Mouse (Mus musculus): ENCODE data around the gene Cdh15.
A peak's percentile ranks its signal among the peaks of the same experiment; 100 is the strongest.

Gene Cdh15

GRCm38 (mm10) chr8:122844161-122844560, 3.6 kb upstream of the Cdh15 start:
- DNase-seq (ENCODE audit: low spot score): no peak

GRCm38 (mm10) chr8:122845662-122846061, 2.1 kb upstream of the Cdh15 start:
- peak; percentile 80 for DNase-seq (ENCODE audit: low spot score)

DNA sequence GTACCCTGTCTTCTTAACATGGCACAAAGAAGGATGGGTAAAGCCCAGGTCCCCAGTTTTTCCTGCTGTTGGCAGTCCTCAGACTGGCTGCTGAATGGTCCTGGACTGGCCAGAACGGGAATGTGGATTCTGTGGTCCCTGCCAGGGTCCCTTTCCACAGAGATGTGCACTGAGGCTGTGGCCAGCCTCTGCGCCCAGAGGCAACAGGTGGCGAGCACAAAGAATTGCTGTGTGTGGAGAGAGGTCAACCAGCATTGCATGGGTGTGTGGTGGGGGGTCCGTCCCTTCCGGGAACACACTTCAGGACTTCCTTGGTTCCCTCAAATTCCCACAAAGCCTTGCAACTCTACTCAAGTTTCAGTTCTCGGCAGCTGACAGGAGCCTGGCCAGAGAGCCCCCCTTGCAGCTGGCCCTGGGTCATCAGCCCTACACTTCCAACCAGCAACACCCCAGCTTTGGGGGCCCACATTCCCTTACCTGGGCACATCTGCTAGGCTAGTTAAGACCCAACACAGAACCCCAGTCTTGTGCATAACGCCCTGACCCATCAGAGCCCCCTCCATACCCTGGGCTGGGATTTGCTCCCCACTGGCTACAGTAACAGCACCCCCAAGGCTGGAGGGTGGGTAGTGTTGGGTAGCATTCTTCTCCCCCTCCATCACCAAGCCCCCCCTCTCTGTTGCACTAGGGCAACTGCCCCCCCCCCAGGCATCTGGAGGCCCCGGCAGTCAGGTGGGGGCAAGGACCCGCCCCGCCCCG, 1.6 kb downstream of the Cdh15 start:
- no peak for DNase-seq (ENCODE audit: low spot score)

DNA sequence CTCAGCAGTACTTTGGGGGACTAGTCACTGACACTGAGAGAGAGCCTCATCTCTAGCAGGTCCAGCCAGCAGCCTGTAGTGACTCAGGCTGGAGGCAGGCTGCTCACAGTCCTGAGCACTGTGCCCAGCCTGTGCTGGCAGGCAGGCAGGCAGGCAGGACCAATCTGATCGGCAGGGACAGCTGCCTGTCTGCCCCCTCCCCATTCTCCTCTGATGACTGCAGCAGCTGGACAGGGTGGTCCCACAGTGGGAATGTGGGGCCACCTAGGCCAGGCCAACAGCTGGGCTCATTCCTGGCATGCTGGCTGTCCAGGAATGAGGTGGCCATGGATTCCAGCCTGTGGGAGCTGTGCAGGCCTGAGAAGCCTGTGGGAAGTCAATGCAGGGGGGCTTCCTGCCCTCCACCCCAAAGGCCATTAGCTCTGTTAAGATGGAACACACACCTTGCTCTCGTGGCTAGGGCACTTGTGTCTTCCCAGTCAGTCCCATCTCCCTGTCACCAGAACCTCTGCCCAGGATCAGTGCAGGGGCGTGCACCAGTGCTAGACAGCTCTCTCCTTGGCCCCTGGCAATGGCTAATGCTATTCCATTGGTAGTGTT, 3.0 kb downstream of the Cdh15 start:
- DNase-seq (ENCODE audit: low spot score): no peak

DNA sequence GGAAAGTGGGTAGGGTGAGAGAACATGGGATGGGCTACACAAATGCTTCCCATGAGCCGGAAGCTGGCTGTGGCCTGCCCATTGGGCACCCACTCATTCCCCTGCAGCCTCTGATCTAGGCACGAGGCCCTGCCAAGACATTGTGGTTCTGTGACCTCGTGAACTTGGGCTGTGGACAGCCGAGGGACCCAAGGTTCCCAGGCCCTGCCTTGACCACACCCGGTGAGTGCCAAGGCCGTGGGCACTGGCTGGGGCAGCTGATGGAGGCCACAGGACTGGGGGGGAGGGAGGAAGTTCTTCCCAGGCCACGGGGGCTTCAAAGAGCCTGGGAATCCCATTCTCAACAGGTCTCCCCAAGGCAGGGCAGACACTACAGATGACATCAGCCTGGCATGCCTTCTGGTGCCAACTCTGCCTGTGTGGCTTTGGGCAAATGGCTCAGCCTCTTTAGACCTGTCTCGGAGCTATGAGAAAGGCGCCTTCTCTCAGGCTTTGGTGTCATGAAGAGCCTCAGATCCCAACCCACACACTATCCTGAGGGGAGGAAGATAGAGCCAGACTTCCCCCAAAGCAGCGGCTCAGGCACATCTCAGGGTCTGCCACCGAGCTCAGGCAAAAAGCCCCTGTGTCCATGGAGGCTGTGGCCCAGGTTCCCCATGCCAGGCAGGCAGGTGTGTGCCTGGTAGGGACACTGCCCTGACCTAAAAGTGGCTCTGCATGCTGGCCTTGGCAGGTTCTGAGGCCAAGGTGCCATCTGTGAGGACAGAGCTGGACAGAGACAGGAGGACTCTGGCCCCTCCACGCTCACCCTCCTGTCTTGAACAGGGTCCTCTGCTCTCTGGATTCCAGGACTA, 4.2 kb downstream of the Cdh15 start:
- no peak for DNase-seq (ENCODE audit: low spot score)

DNA sequence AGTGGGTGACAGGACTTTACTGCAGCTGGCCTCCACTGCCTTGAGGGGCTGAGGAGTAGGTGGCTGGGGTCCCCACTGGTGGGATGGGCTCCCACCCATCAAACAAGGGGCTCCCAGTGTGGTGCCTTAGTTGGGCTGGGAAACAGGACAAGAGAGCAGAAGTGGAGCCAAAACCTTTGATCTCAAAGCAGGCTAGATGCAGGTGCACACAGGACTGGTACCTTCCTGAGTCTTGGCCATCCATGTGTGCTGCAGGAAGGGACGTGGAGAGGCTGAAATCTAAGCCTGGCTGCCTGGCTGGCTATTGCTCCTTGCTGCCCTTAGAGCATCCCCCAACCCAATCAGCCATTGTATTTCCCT, 4.8 kb downstream of the Cdh15 start:
- DNase-seq (ENCODE audit: low spot score): no peak

DNA sequence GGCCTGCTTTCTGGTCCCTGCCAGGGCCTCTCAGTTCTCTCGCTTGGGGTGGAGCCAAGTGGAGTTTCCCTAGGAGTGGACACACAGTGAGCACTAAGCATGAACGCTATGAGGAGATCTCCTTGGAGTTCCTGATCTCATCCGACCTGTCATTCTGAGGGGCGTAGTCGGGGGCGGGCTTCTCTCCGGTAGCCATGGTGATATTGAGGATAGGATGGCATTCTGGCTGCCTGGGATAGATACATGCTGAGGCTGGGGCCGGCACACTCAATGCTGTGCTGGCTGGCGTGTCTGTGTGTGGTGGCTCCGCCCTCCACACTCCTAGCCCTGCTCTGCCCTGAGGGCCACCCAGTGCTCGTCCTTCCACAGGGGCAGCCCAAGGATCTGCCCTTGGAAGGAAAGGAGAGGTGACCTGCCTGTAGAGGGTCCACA, 5.6 kb downstream of the Cdh15 start:
- DNase-seq (ENCODE audit: low spot score): peak; percentile 70

GRCm38 (mm10) chr8:122854388-122854787, 6.6 kb downstream of the Cdh15 start:
- no peak for DNase-seq (ENCODE audit: low spot score)

- DNase-seq (ENCODE audit: low spot score): no peak
These were observed 7.4 kb downstream of the Cdh15 start for GRCm38 (mm10) chr8:122855123-122855522.

DNA sequence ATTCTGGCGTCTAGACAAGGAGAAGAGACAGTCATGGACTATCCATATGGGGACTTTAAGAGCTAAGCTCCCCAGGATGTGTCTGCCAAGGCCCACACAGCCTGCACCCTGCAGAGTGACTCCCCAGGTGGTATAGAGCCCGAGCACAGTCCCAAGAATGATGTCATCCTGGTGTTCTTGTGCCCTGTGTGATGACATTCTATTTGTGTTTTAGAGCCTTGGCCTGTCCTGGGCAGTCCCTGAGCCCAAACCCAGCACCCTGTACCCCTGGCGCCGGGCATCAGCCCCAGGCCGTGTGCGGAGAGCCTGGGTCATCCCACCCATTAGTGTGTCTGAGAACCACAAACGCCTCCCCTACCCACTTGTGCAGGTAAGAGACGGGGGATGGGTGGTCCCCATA, 8.5 kb downstream of the Cdh15 start:
- DNase-seq (ENCODE audit: low spot score): no peak

GRCm38 (mm10) chr8:122859843-122860242, 12.1 kb downstream of the Cdh15 start:
- DNase-seq (ENCODE audit: low spot score): no peak

DNA sequence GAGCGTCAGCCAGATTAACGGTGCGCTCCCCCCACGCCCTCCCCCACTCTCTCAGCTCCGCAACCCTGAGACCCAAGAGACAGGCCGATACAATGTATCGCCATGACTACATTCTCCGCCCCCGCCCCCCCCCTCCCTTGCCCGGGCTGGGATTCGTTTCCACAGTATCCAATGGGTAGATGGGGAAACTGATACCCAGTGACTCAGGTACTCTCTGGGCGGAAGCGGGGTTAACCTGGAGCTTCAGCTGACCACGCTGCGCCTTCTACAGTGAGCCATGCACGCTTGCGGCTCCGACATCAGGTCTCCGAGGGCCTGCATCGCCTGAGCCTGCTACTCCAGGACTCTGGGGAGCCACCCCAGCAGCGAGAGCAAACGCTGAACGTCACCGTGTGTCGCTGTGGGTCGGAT, 17.0 kb downstream of the Cdh15 start:
- DNase-seq (ENCODE audit: low spot score): no peak

- no peak for DNase-seq (ENCODE audit: low spot score)
These were observed 17.7 kb downstream of the Cdh15 start for GRCm38 (mm10) chr8:122865441-122865840.

GRCm38 (mm10) chr8:122866231-122866630, 18.5 kb downstream of the Cdh15 start:
- DNase-seq (ENCODE audit: low spot score): no peak

DNA sequence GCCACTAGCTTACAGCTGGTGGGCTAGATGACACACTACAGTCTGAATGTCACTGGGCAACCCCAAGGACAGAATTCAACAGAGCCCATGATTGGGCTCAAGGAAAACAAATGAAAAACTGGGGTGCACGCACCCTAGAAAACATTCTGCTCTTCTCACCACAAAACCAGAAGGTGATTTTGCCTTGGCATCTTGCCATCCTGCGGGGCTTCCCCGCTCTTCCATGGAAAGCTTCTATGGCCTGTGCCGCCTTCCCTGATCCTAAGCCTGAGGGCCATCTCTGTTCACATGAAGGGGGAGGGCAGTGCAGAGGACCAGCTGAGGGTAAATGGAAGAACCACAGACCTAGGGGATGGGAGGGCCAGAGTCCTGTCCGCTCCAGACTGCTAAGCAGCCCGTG, 20.2 kb downstream of the Cdh15 start:
- DNase-seq (ENCODE audit: low spot score): no peak

GRCm38 (mm10) chr8:122870377-122870863, 22.7 kb downstream of the Cdh15 start:
- DNase-seq (ENCODE audit: low spot score): peak; percentile 63

DNA sequence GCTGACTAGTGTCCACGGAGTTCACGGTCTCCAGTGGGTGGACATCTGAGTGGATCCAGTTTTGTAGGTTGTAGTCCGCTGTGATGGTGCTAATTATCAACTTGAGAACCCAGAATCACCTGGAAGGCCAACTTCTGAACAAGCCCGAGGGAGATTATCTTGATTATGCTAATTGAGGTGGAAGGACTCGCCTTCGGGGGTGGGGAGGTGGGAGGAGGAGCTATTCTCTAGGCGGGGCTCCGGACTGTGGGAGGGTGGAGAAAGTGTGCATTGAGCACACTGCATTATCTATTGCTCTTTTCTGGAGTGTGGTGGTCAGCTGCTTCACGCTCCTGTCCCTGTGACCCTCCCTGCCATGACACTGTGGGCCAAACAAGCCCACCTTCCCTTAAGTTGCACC, 23.9 kb downstream of the Cdh15 start:
- DNase-seq (ENCODE audit: low spot score): no peak

- no peak for DNase-seq (ENCODE audit: low spot score)
These were observed 25.4 kb downstream of the Cdh15 start for GRCm38 (mm10) chr8:122873171-122873570.

GRCm38 (mm10) chr8:122875186-122875585, 27.4 kb downstream of the Cdh15 start:
- no peak for DNase-seq (ENCODE audit: low spot score)

DNA sequence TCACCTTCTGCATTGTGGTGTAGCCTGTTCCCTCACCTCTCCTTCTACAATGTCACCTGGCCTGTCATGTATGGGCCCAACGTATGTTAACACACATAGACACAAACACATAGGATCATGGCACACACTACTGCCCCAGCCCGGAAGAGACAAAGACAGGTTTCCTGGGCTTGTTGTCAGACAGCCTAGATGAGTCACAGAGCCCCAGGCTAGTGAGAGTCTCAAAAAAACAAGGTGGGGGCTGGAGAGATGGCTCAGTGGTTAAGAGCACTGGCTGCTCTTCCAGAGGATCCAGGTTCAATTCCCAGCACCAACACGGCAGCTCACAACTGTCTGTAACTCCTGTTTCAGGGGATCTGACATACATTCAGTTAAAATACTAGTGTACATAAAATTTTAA, 30.5 kb downstream of the Cdh15 start:
- no peak for DNase-seq (ENCODE audit: low spot score)

DNA sequence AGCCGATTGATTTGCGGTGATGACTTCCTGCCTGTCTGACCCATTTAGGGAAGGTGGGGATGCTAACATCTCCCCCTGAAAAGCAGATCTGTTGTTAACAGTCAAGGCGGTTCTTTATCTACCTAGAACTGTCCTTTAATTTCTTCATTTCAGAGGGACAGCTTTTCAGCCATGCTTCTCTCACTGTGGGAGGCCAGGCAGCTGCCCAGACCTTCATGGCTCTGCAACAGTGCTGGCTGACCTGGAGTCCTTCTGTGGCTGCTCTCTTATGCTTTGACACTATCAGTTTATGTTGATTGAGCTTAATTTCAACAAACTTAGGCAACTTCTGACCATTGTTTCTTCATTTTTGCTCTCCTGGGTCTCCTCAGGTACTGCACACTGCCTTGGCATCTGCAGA, 32.5 kb downstream of the Cdh15 start:
- no peak for DNase-seq (ENCODE audit: low spot score)

DNA sequence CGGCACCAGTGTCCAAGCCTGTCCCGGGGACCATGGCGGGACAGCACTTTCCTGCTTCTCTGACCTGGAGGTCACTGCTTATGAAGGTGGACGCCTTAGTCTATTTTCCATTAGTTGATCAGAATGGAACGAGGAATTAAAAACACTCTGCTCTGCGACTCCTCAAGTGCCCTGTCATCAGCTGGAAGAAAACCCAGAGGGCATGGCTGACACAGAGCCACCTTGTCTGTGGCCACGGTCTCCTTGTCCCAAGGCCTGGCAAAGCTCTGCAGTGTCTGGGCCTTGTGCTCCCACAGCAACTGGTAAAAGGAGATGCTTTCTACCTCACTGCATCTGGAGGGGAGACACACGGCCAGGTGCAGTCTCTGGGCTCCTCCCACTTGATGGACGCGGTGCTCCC, 35.9 kb downstream of the Cdh15 start:
- DNase-seq (ENCODE audit: low spot score): no peak

DNA sequence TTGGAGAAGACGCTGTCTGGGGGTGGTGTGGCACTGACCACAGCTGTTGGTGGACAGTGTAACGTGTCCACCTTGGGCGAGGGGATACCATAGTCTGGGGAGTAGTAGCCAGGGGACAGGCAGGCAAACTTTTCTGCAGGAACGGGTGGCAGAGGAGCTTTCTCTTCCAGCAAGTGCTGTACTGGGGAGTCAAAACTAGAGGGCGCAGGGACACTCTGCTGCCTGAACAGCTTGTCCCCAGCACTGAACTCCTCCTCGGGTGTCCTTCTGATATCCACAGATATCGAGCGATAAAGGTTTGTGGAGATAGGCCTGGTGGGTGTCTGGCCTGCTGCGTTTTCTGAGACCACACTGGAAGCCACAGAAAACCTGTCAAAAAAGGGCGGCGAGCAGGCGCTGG, 43.7 kb downstream of the Cdh15 start:
- no peak for DNase-seq (ENCODE audit: low spot score)
